Mouse (Mus musculus) lung, postnatal 10 days (tissue): Measurements from ENCODE around the gene Bcor.

Source experiments
- DNase-seq: peaks from one replicate; pipeline ENCODE4 v3.0.0; 2021

Bcor gene

GRCm38 (mm10) chrX:12159981-12160656 is at the start of gene Bcor:
TSS of gene Bcor (minus strand) at chrX:12160355.
- peak; percentile 77 for DNase-seq

GRCm38 (mm10) chrX:12202951-12203350 is 42.8 kb upstream of the Bcor start:
- DNase-seq, result no peak

GRCm38 (mm10) chrX:12201111-12201510 is 41.0 kb upstream of the Bcor start:
- peak; percentile 14 for DNase-seq

DNA sequence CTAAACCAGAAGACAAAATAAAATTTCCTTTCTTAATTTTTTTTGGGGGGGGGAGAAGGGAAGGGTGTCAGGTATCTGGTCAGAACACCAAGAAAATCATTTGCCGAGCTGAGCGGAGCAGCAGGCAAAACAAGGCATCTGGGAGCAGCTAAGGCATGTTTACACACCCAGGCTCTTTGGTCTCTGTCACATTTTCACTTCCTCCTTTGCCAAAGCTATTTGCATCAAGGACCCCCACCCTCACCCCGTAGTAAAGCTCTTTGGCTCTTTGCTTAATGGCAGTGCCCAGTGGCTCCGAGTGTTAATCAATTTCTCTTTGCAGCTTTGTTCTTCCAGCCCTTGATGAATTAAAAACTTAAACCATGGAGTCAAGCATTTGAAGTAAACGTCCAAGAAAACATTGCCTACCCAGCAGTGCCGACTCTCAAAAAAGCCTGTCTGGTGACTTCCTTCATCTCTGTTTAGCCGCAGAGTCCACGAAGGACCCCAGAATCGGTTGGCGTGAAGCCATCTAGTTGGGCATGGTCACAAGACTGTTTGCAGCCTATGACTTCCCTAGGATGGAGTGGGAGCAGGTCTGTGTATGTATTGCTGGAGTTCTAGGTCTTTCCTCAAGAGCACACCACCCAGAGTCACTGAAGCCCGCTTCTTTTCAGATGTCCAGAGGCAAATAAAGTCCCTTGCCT is 35.2 kb upstream of the Bcor start:
- DNase-seq, result peak; percentile 11

DNA sequence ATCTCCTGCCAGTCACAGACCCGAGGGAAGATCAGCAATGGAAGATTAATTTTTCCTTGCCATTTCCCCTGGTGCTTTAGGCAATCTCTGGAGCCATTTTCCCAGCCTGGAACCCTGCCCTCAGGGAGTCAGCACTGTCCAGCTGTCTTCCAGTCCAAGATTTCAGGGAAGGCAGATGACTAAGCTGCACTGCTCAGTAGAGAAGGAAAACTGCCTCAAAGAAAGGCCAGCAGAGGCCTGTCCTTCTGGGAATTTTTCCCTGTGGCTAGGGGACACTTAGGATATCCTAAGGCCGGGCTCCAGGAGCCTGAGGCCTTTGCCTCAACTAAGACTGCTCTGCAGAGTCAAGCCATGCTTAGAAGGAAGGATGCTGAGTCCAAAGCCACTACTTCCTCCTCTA is 32.2 kb upstream of the Bcor start:
- no peak for DNase-seq

DNA sequence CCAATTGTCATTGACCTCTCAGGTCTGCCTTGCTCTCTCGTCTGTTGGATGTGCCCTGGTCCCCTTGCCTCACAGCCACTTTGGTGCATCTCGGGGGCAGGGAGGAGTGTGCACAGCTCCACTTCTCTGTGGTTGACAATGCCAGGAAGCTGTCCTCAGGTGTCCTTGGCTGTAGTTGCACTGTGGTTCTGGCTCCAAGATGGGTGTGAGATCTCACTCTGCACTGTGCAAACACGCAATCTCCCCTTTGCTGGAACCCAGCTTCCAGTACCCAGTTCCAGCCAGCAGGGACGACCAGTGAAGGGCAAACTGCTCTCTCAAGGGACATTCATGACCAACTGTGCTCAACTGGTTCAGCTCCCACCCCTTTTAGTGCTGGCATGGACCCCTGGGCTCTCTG is 29.4 kb upstream of the Bcor start:
- no peak for DNase-seq

- DNase-seq, result peak; percentile 18
Observed at GRCm38 (mm10) chrX:12175198-12175960, 15.2 kb upstream of the Bcor start.

GRCm38 (mm10) chrX:12170128-12170527 is 10.0 kb upstream of the Bcor start:
- DNase-seq, result no peak

DNA sequence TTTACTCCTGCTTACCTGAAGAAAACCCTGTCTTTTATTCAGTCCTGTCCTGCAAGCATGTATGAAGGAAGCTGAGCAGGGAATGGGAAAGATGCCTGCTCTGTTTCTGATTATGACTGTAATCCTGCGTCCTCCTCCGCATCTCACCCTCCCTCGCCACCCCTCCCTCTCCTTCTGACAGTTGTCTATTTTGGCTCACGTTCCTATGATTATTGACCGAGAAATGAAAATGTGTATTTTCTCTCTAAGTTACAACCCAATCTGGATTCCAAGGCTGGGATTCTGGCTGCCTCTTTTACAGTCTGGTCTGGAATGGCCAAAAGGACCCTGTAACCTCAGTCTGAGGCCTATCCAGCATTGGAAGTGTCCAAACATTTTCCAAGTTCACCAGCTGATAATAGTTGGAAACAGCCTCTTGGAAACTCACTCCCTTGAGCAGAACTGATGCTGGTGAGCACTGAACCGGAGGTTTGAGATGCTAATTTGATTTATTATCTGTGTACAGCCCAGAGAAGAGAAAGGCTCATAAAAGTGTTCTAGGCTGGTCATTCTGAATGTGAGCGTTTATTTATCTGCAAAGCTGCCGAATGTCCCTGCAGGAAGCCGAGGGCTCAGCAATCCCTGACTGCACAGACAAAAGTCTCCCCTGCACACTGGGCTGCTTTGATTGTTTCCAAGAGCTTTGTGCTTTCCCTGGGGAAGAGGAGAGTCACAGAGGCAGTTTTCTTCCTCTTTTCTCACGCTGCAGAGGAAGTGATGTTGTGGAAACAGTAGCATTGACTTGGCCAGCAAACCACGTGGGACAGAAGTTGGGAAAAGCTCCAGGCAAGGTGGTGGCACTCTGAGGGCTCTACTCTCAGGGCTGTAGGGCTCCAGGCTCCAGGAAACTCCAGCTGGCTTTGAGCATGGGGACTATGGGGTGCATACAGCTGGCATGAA is 4.7 kb upstream of the Bcor start:
- peak; percentile 53 for DNase-seq

DNA sequence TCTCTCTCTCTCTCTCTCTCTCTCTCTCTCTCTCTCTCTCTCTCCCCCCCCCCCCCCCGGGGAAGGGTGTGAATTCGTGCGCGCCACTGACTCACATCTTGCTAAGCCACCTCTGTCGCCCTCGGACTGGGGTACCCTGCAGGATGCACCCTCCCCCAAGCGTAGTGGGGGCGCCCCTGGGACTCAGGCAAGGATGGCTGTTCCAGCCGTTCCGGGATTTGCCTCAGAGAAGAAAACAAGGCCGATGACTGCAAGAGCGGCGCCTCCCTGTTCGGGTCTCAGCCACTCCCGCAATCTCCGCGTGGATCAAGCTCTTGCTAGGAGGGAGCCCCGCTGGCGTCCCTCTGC is 647 bp downstream of the Bcor start:
- DNase-seq, result peak; percentile 45

DNA sequence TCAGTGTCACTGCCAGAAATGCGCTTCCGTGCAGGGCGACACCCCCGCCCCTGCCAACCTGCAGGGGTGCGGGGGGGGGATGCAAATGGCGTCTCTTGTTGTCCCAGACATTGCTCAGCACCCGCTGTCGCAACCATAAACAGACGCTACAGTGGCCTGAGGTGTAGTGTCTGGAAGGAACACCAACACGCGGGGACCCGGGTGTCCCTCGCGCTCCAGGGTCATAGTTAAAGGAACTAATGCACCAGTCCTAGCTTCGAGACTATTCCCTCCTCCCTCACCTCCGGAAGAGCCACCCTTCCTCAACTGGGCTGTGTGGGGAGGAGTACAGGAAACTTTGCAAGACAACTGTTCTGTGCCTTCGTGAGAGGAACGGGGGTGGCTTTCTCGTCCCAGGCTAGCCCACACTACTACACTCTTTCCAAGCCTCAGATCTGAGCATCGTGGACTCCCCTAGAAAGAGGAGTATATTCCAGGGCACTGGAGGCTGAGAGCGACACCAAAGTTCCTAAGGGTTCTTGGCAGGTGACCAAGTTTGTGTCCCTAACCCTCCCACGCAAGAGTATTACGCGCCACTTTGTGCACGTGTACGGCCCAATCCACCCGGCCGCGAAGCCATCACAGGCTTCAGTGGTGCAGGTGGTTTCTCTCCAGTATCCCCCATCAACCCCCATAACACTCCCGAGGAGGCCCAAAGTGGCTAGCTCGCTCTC is 1.2 kb downstream of the Bcor start:
- DNase-seq, result peak; percentile 61

GRCm38 (mm10) chrX:12158244-12158820 is 1.8 kb downstream of the Bcor start:
- peak; percentile 82 for DNase-seq

GRCm38 (mm10) chrX:12157331-12157930 is 2.7 kb downstream of the Bcor start:
- peak; percentile 80 for DNase-seq

DNA sequence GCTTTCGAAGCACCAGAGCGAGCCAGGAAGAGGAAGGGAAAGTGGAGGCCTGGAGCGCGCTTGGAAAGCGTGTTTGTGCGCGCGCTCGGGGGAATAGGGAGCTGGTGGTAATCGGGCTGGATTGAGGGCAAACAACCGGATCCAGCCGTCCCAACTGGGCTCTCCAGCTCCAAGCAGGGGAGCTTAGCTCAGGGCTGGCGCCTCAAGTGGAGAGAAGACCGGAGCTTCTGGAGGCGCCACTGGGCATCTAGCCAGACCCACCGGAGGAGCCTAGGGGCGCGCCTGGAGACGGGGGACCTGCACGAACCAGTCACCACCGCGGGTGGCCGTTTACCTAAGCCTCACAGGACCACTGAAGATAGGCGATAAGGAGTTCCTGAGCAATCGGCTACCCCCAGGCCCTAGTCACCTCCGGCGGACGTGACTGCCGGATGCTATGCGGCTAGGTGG is 4.3 kb downstream of the Bcor start:
- peak; percentile 71 for DNase-seq

DNA sequence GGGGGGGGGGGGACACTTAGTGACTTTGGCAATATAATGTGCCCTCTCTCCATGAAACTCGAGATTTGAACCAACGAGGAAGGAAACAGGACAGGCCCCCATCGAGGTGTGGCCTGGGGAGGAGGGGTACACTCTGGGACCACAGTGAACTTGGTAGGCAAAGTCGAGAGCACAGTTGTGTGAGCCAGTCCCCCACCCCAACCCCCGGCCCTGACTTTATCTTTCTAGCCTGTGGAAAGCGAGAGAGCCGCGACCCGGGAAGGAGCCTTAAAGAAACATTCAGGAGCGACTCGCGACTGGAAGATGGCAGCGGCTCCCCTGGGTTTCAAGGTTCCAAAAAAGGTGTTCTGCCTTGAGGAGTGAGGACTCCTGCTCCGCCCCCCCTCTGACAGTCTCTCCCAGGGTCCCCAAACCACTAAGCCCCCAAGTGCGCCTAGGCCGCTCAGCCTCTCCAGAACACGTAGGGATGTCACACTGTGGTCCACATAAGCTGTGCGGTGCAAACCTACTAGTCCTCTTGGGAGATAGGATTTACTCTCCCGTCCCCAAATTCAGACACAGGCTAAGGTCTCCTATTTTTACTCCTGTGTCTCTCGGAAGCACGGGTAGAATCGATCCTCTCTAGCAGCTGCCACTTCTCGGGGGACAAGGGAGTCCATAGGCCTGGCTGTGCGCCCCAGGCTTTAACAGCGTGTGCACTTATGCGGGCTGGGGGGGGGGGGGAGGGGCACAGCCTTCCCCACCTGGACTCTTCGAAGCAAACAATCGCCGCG is 4.9 kb downstream of the Bcor start:
- DNase-seq, result no peak

DNA sequence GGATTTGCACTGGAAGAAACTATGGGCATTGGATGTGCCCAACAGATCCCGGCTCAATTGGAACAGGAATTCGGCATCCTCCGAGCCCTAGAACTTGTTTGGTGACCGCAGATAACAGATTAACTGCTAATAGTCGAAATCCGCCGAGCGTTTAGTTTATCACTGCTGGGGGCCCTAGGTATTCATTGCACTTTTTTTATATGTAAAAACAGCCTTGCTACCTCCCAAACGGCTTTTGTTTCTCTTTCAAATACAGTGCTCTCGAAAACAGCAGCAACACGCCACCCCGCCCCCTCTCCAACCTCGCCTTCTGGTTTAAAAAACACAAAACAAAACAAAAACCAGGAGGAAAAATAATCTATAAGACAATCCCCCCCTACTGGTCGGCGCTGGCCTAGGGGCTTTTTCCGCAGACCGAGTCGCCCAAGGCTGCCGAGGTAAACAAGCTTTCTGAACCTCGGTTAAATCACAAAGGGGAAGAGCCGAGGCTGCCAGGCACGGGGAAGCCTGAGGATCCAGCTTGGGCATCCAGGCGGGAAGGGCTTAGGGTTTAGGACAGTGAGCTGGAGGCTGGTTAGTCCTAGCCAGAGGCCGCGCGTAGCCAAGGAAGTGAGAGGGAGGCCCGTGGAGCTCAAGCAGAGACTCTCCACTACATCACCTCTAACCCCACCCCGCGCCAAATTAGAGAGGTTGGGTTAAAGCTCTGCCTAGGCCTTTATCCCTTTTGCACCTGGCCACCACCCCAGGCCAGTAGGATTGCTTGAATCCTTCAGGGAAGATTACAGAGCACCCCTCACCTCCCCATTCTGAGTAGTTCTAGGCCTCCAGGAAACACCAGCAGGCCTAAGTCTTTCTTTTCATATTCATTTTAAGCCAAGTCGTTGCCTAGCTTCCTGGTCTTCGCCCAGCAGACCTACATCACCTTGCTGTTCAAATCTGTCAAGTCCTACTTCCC is 6.7 kb downstream of the Bcor start:
- DNase-seq, result peak; percentile 65

DNA sequence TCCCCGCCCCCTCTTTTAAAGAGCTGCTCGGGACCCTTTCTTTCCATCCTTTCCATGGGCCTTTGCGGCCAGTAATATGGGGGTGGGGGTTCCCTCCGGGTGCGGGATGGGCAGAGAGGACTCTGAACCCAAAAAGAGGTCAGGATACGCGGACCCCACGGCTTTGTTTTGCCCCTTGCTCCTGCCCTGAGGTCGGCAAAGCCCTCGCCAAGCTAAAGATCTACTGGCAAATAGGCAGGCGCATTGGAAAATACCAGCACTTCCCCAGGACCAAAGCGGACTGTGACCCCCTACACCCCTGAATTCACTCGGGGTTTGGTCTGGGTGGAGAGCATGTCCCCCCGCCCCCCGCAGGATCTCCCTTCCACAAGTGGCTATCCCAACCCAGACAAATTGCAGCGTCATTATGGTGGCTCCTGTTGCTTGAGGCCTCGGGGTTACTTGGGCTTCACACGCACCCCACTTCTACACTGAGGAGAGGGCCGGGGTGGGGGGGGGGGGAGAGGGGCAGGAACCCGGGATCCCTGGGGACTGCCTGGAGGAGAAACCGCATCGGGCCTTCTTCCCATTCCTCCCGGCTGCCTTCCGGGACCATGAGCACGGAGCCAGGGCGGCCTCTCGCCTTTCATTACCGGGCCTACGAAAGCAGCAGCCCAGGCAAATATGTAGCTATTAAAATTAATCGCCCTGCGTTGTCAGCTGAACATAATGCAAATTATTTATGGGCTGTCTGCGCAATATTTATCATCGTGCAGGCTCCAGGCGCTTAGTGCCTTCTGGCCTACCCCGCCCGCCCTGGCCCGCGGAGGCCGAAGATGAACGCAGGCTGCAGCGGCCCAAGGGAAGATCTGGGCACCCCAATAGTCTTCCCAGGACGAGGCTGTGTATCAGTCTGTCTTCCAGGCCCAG is 7.9 kb downstream of the Bcor start:
- no peak for DNase-seq
